Mouse (Mus musculus) spleen, postnatal 4 days (tissue): ENCODE measurements around the gene Mypn.

Experiments used
- DNase-seq, 2 experiments: peaks; one replicate each; pipeline ENCODE4 v3.0.0; 2022; ENCODE audit warnings: low spot score in 2 of 2

Mypn gene

DNA sequence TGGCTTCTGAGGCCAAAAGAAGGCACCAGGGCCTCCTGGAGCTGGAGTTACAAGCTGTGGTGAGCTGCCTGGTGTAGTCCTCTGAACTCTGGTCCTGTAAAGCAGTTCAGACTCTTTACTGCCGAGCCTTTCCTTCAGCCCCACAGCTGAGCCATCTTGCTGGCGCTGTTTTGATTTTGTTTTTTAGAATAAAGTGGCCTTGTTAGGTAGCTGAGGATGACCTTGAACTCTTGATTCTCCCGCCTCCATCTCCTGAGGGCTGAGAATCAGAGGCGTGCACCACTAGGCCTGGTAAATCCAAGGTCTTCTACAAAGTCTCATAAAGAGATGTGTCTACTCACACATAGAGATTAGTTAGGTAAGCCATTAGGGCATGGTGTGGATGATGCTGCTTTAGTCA lies 49.0 kb downstream of the Mypn start:
- DNase-seq = no peak

DNA sequence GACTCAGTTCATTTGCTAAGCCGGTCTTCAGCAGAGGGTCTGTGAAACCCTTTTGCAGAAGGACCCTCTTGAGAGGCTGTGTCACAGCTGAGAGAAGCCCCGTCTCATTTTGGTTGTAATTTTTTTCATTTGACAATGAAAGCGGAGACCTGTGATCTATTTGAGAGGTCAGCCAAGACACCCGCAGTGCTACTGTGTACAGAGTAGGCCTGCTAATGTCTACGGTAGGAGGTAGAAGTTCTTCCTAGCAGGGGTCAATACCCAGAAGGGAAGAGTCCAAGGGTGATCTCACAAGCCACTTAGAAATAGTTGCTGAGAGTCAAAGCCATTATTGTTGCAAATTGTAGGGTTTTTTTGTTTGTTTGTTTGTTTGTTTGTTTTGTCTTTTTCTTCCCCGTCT lies 49.5 kb downstream of the Mypn start:
- no peak for DNase-seq

DNA sequence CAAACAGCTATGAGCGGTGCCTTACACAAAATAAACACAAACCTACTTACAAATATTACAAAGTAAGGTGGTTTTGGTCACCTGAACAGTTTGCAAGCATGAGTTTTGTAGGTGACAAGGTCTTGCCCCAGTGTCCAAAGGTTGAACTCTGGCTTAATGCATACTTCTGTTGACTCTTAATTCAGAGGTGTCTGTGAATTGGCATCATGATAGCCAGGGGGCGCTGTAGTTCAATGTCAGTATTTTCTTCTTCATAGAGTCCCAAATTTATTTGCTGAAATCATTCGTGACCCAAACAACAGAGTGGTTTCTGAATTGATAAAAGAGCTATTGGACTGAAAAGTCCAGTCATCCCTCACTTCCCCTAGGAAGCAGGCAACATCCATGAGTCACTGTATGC lies 50.2 kb downstream of the Mypn start:
- DNase-seq = peak; percentile 74 to 91

DNA sequence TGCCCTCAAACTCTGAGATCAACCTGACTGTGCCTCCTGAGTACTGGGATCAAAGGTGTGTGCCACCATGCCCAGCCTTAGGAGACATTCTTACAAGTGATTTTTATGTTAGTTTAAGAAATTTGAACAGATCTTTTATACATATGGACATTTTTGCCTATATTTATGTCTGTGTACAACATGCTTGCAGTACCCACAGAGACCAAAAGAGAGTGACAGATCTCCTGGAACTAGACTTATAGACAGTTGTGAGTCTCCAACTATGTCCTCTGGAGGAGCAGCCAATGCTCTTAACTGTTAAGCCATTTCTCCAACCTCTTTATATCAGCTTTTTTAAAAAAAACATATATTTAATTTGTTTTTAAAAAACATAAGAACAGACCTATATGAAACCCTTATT lies 51.4 kb downstream of the Mypn start:
- DNase-seq = no peak

DNA sequence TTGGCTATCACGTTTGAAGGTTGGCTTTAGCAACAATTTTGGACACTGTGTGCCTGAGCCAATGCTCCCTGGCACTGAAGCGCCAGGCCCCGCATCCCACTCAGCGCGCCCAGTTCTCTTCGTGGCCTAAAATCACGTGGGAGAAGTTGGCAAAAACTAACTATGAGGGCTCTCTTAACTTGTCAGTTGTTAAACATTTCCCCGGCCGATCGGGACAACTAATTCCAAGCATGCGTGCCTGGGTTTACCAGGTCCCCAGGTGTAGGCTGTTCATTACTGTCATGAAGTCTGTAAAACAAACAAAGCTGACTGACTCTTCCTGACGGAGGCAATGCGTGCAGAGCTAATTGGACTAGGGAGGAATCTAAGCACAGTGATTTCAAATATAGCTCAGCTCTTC lies 61.1 kb downstream of the Mypn start:
- DNase-seq = no peak

DNA sequence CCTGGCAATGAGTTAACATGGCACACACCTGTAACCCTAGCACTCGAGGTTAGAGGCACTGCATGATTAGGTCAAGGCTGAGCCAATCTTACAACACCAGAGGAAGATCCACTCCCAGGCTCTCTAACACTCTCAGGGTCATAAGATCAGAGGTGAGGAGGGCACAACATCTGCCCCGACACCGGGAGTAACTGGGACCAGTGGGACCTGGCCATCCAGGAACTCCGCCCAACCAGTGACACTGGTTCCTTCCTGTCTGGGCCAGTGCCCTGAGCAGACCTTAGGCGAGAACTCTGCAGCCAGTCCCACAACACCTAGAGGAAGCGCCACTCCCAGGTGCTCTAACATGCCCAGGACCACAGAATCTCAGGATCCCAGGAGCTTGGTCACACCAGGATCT lies 67.3 kb downstream of the Mypn start:
- no peak for DNase-seq

DNA sequence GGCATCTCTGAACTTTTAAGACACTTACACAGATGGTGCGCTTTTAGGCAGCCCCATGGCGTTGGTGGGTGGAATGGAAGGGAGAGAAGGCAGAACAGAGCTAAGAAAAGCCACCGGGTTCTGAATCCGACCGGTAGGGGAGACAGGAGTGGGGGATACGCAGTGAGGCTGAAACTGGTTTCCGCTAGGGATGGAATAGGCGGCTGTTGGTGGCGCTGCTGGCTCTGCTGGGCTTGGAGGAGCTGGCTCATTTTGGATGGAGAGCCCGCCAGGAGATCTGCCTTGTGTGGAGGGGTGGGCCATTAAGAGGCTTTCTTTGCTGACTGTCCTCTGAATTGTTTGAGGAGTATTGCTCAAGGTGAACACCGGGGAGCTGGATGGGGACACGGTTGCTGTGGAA lies 68.1 kb downstream of the Mypn start:
- no peak for DNase-seq

DNA sequence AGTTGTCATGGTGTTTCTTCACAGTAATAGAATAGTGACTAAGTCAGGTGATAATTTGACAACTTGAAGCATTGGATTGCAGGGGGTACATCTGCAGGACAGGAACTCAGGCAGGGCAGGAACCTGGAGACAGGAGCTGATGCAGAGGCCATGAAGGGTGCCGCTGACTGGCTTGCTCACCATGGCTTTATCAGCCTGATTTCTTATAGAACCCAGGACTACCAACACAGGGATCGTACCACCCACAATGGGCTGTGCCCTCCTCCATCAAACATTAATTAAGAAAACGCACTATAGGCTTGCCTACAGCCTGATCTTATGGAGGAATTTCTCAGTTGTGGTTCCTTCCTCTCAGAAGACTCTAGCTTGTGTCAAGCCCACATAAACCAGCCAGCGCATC lies 70.4 kb downstream of the Mypn start:
- DNase-seq = no peak

DNA sequence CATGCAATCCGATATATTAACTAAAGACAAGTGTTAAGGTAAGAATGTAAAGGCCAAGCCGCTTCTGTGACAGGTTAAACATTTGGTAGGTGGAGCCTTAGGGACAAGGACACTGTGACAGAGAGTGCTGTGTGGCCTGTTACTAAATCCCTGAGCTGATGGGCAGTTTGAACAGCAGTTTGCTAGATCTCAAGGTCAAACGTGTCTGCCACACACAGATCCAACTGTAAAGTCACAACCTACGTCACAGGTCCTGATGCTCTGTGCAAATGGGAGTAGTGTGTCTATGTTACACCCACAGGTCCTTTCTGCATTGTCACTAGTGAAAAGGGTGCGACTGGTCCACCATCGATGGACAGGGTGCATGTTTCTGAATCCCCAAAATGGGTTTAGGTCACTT lies 71.4 kb downstream of the Mypn start:
- DNase-seq = no peak

DNA sequence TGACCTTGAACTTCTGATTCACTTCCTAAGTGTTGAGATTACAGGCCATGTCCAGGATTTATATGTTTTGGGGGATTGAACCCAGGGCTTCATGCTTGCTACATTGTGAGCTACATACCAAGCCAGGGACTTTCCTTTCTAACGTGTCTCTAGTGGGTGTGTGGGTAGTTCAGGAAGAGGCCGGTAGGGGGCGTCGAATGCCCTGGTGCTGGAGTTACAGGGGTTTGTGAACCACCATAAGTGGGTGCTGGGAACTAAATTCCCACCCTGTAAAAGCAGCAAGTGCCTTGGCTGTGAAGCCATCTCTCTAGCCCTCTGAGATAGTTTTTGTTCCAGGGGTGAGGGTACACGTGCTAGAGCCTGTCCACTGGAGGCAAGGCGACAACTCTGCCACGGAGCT lies 73.3 kb downstream of the Mypn start:
- DNase-seq = no peak

DNA sequence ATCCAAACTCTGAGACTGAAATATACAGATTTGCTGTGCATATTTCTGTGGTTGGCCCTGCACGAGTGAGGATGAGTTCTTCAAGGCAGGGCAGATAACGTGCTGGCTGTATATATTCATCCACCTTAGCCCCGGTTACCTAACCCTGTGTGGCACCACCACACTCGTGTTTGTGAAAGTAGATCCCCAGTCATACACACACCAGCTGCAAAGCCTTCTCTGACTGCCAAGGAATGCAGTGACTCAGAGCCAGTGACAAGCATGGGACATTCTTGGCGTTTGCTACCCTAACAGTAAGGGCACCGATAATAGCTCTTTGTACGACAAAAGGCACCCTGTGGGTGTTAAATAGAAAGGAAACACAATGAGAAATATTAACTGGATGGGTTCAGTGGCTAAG lies 75.5 kb downstream of the Mypn start:
- no peak for DNase-seq

DNA sequence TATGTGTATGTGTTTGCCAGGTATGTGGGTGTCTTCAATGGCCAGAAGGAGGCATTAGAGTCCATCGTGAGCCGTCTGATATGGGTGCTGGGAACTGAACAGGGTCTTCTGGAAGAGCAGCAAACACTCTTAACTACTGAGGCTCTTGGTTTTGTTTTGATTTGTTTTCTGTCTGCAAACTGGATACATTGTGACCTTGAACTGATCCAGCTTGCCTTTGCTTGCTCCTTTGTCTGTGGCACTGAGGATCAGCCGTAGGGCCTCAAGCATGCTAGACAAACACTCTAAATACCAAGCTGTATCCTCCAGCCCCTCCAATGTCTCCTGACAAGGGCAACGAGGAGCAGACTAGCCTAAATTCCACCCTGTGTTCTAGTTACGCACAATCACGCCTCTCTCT lies 76.6 kb downstream of the Mypn start:
- no peak for DNase-seq

DNA sequence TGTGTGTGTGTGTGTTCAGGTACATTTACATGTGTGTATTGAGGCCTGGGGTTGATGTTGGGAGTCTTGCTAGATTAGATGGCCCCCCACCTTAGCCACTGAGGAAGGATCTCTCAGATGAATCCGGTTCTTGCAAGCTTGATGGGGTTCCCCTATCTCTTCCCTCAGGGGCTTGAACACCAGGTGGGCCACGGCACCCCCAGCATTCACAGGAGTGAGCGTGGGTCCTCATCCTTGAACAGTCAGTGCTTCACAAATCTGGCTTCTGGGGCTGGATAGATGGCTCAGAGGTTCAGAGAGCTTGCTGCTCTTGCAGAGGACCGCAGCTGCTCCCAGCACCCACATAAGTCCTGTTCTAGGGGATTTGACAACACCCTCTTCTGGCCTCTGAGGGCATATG lies 77.6 kb downstream of the Mypn start:
- DNase-seq = no peak

DNA sequence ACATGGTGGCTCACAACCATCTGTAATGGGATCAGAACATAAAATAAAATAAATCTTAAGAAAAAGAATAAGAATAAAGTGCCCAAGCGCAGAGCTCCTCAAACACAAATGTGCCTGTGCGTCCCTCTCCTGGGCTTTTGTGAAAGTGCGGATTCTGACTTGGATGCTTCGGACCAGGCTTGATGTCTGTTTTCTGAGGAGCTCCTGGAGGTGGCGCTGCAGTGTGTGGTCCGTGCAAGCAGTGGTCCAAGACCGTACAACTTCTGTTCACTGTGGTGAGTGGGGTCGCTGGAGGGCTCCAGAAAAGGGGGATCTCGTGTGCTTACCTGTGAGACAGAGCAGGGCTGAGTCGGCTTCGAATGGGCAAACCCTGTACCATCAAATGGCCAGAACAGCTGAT lies 78.4 kb downstream of the Mypn start:
- DNase-seq = no peak

DNA sequence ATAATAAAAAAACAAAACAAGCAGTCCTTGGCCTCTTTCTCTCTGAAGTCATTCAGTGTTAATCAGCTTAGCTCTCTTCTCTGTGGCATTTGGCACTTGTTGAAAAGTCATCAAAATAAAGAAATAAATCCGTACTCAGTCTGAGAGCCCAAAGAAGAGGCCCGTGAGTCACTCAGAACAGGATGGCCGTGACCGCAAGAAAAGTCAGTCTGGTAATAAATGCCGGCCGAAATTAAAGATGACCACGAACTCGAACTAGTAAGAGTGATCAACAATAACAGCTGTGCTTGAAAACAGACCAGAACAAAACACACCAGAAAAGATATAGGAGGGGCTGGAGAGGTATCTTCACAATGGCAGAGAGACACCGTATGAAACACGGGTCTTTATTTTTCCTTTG lies 79.7 kb downstream of the Mypn start:
- DNase-seq = no peak

DNA sequence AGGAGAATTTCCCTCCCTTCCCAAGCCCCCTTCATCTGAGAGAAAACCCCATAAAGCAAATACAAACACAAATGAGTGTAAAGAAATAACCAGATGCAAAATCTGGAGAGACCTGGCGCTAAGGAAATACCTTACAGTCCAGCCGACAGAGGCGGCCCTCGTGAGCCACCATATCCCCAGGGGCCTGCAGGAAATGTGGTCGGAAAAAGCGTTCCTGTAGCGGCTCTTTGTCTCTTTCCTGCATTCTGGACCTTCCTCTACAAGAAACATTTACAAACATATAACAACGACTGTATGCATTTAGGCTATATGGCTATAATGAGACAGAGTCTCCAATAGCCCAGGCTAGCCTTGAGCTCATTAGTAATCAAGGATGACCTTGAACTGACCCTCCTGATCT lies 80.6 kb downstream of the Mypn start:
- no peak for DNase-seq

DNA sequence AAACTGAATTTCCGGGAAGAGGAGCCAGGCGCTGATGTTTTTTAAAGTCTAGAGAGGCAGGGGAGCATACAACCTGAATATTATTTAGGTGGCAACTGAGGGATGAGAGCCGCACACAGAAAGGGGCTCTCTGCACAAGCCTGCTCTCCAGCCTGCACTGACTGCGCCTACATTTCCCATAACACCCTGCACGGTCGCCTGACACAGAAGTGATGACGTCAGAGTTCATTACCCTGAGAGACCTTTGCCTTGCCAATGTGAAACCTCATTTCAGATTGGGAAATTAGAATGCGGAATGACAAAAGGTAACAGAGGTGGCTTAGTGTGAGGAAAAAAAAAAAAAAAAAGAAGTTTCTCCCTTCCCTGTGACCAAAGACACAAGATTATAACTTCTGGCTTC lies 81.2 kb downstream of the Mypn start:
- DNase-seq = no peak

DNA sequence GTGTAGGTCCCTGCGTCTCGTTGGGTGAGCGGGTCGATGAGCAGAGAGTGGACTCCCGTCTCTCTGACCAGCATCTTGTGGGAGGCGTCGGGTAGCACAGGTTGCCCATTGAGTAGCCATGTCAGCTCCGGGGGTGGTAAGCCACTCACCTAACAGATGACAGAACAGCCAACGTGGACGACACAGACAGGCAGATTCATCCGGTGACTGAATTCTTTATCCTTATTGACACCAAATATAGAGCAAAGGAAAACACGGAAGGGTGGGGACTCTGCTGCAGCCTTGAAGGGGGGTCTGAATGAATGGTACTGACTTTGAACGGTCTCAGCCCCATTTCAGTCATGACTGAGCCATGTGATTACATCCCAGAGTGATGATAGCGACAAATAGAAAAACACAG lies 81.8 kb downstream of the Mypn start:
- no peak for DNase-seq

DNA sequence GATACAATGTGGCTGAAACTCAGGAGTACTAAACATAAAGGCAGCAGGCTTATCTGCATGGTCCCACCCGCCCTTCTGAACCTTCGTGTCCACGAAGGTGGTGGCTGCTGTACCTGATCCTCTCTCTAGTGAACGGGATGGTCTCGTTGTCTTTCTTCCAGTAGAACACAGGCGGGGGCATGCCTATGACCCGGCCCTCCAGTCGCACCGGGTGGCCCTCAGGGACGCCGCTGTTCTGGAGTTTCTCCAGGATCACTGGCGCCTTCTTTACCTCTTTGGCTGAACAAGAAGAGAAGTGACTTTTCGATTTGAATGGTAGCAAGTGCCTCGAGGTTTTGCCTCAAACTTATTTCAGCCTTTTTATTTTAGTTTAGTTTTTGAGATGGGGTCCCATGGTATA lies 83.8 kb downstream of the Mypn start:
- DNase-seq = no peak

DNA sequence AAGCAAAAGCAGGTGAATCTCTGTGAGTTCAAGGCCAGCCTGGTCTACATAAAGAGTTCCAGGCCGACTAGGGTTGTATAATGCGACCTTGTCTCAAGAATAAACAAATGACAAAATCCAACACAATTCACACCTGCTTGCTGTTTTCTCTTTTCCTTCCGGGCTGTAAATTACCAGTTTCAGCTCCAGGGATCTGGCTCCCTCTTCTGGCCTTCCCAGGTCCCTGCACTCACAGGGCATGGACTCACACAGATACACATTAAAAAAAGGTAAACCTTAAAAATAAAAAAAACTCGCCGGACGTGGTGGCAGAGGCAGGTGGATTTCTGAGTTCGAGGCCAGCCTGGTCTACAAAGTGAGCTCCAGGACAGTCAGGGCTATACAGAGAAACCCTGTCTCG lies 86.2 kb downstream of the Mypn start:
- DNase-seq = no peak

DNA sequence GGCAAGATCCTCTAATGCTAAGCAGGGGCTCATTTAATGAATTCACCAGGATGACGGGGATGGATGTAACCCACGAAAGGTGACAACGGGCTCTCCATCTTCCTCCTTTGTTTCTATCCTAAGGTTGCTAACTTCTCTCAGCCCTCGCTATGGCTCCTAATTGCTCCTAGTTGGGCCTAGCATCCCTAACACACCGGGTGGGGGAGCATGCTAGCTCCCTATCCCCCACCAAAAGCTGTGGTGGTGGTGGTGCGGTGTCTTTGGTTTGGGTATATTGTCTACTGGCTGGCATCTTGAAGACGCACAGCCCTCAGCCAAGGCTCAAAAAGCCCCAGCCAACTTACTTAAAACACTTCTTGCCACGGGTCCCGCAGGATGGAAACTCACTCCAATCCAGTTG lies 87.4 kb downstream of the Mypn start:
- DNase-seq = no peak

DNA sequence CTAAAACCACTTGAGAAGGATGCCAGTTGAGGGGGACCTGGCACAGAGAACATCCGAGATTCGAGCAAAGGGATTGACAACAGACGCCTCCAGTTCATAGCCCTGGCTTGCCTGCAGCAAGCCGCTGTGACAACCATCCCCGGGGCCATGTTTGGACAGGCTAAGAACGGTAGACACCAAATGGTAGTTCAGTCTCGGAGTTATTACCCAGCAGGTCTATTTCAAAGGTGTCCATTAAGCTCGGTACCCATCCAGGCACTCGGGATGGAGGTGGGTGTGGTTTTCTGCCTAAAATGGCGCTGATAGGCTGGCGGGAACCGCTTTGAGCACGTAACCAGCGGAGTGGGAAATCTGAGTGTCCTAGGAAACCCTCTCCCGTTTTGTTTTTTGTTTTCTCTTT lies 87.9 kb downstream of the Mypn start:
- DNase-seq = no peak

DNA sequence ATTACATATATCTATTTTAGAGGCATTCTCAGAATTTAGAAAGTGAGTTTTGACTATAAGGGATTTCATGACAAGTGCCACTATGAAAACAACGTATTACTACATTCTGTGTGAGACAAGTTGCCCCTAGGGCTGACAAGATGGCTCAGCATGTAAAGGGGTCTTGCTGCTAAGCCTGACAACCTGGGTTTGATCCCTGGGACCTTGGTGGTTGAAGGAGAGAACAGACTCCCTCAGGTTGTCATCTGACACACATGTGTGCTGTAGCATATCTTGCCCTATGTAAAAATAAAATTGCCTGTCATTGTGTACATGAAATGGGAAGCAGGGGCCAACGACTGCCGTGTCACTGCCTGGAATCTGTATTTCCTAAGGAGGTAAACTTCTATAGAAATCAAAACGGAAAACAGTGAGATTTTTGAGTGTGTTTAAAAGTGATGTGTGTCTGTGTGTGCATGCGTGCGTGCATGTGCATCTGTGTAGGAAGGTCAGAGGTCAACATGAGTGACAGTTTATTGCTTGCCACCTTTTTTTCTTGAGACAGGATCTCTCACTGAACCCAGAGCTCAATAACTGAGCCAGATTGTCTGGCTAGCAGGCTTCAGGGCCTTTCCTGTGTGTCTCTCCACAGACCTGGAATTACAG lies 89.9 kb downstream of the Mypn start:
- DNase-seq = no peak

DNA sequence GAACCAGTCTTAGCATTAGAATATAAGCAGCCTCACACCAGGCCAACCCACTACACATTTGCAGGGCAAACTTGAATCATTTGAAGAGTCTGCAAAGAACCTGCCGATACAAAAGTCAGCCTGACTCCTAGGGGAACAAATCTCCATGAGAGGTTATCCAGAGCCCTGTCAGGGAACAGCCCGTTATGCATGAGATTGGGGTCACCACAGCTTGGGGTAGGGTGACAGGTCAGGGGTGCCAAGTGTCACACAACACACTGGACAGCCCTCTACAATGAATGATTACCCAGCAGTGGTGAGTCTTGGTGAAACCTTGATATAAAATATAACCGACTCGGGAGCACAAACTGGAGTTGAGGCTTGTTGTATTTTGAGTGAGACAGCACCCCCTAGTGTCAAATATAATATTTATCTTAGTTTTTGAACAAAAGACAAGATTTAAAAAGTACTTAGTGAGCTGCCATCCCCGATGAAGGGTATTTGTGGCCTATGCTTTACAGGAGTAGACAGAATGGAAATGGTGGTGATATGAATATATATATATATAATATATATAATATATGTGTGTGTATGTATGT lies 90.6 kb downstream of the Mypn start:
- DNase-seq = no peak
